In genomic region chr13:20147736-20148135, GRCm38 (mm10) we compare ENCODE assay signal across 13 mouse cellular contexts. TPM values are rescaled to one million over a fixed set of nuclear protein-coding genes. Genes with fewer than 3 reads are reported as not detected.
A peak's percentile ranks its signal among the peaks of the same experiment; 100 is the strongest.
DNase-seq lines count a peak whose midpoint lies in the region; ATAC-seq and TF ChIP-seq lines count a peak whose summit lies in the region.
"Had no signal": no experiment of that assay in that cellular context is flagged by ENCODE, and none has a peak within 500 bp of the region (broad histone marks: within the 10 kb centered on the region; RNA-seq: fewer than 3 reads in every experiment).

No protein-coding gene starts in this region.

- peak; percentile 63 for ATAC-seq in heart, embryonic 11.5 days (replicated peaks; ENCODE audit: insufficient number of reproducible peaks, low FRiP score, low TSS enrichment)
- ATAC-seq in kidney, embryonic 16.5 days (ENCODE audit: low FRiP score, low TSS enrichment): 0 out of 2 replicates have a peak, but pooled peaks have one; percentile 42
- peak; percentile 90 for ATAC-seq in lung, embryonic 14.5 days (ENCODE audit: insufficient read depth)
- ATAC-seq in stomach, postnatal 0 days (ENCODE audit: low FRiP score, low TSS enrichment): peak; percentile 94
- ATAC-seq in megakaryocyte, adult 5-6 weeks (ENCODE audit: poor library complexity, severe bottlenecking): no peak
- ATAC-seq: forebrain, embryonic 15.5 days had no signal

- intact Hi-C loops in heart, postnatal 10 days (cut with DNase I): no loop called here

- DNase-seq in heart, postnatal 10 days: no peak
- no peak for DNase-seq in kidney, adult 9 months
- DNase-seq in lung, embryonic 14.5 days: peak; percentile 83
- peak; percentile 77 for DNase-seq in stomach, postnatal 0 days (ENCODE audit: low spot score)
- DNase-seq in frontal cortex, adult 2 months (ENCODE audit: extremely low spot score in 1 of 2, low spot score in 1 of 2): no peak
- DNase-seq: adrenal gland, adult 2 months; midbrain, embryonic 14.5 days; spleen, adult 18-20 months had no signal

- no peaks in the 10 kb centered on the region for H3K36me3 ChIP-seq in heart, embryonic 11.5 days (ENCODE audit: control insufficient read depth, insufficient read depth, low read length)
- no peaks in the 10 kb centered on the region for H3K36me3 ChIP-seq in kidney, embryonic 16.5 days (ENCODE audit: insufficient read depth, low read length)
- no peaks in the 10 kb centered on the region for H3K36me3 ChIP-seq in lung, embryonic 14.5 days (ENCODE audit: insufficient read depth)
- no peaks in the 10 kb centered on the region for H3K36me3 ChIP-seq in stomach, postnatal 0 days (ENCODE audit: control insufficient read depth, insufficient read depth, low read length)
- H3K36me3 ChIP-seq: forebrain, embryonic 15.5 days; limb, embryonic 12.5 days had no signal

- no peak for TF ChIP-seq EP300 in stomach, postnatal 0 days (optimal IDR thresholded peaks at IDR 0.05)

- no peaks in the 10 kb centered on the region; the same call in 1 of the 2 replicates for H3K27me3 ChIP-seq in heart, embryonic 11.5 days (ENCODE audit: control insufficient read depth, insufficient read depth, low read length)
- no peaks in the 10 kb centered on the region for H3K27me3 ChIP-seq in kidney, embryonic 16.5 days (ENCODE audit: insufficient read depth, low read length)
- no peaks in the 10 kb centered on the region for H3K27me3 ChIP-seq in lung, embryonic 14.5 days (ENCODE audit: insufficient read depth, low read length)
- no peaks in the 10 kb centered on the region for H3K27me3 ChIP-seq in stomach, postnatal 0 days (ENCODE audit: control insufficient read depth, insufficient read depth, low read length)
- H3K27me3 ChIP-seq: limb, embryonic 12.5 days had no signal

- H3K9ac ChIP-seq in heart, embryonic 11.5 days (ENCODE audit: low read depth, low read length): no peak overlapping the region
- no peak overlapping the region for H3K9ac ChIP-seq in kidney, embryonic 16.5 days (replicated peaks; ENCODE audit: low read length)
- H3K9ac ChIP-seq in lung, embryonic 14.5 days: no peak overlapping the region
- H3K9ac ChIP-seq in stomach, postnatal 0 days (ENCODE audit: low read length): no peak overlapping the region
- H3K9ac ChIP-seq: forebrain, embryonic 15.5 days; limb, embryonic 12.5 days had no signal

- H3K4me3 ChIP-seq in heart, embryonic 11.5 days (ENCODE audit: low read depth, low read length): no peak overlapping the region
- no peak overlapping the region for H3K4me3 ChIP-seq in kidney, embryonic 16.5 days (ENCODE audit: low read length)
- no peak overlapping the region for H3K4me3 ChIP-seq in lung, embryonic 14.5 days (ENCODE audit: low read depth, low read length)
- H3K4me3 ChIP-seq in stomach, postnatal 0 days (ENCODE audit: low read depth, low read length): no peak overlapping the region
- H3K4me3 ChIP-seq: forebrain, embryonic 15.5 days; limb, embryonic 12.5 days had no signal

- TF ChIP-seq CTCF in lung, embryonic 14.5 days (IDR thresholded peaks at IDR 0.05; ENCODE audit: low read depth): no peak
- TF ChIP-seq CTCF in stomach, postnatal 0 days (IDR thresholded peaks at IDR 0.05; ENCODE audit: low read depth): no peak

- peaks cover 13% of the 10 kb centered on the region for H3K4me1 ChIP-seq in heart, embryonic 11.5 days (ENCODE audit: control insufficient read depth, insufficient read depth, low read length)
- H3K4me1 ChIP-seq in kidney, embryonic 16.5 days (ENCODE audit: insufficient read depth, low read length): 0 out of 2 replicates have a peak, but pooled peaks cover 4% of the 10 kb centered on the region
- H3K4me1 ChIP-seq in lung, embryonic 14.5 days (ENCODE audit: insufficient read depth): peaks cover 14% of the 10 kb centered on the region; the same call in 1 of the 2 replicates
- no peaks in the 10 kb centered on the region for H3K4me1 ChIP-seq in stomach, postnatal 0 days (replicated peaks; ENCODE audit: control insufficient read depth, insufficient read depth)
- H3K4me1 ChIP-seq: forebrain, embryonic 15.5 days had no signal

- H3K27ac ChIP-seq in heart, embryonic 11.5 days (ENCODE audit: low read depth, low read length): no peak overlapping the region
- no peak overlapping the region for H3K27ac ChIP-seq in kidney, embryonic 16.5 days (ENCODE audit: low read length)
- H3K27ac ChIP-seq in lung, embryonic 14.5 days (ENCODE audit: low read depth): peak overlapping the region; percentile 43
- H3K27ac ChIP-seq in stomach, postnatal 0 days (replicated peaks): no peak overlapping the region
- H3K27ac ChIP-seq: forebrain, embryonic 15.5 days; limb, embryonic 12.5 days had no signal

- WGBS in heart, embryonic 11.5 days (ENCODE audit: insufficient replicate concordance): 64% methylated on average over 4 of the region's 4 CpGs
- 50% methylated on average over 4 of the region's 4 CpGs for WGBS in kidney, embryonic 16.5 days
- 32% methylated on average over 4 of the region's 4 CpGs for WGBS in lung, embryonic 14.5 days
- WGBS in stomach, postnatal 0 days: 44% methylated on average over 4 of the region's 4 CpGs

- no peaks in the 10 kb centered on the region for H3K9me3 ChIP-seq in heart, embryonic 11.5 days (replicated peaks; ENCODE audit: control insufficient read depth, low read length)
- H3K9me3 ChIP-seq in kidney, embryonic 16.5 days (ENCODE audit: low read length): no peaks in the 10 kb centered on the region
- H3K9me3 ChIP-seq in lung, embryonic 14.5 days (ENCODE audit: low read depth, low read length): no peaks in the 10 kb centered on the region
- no peaks in the 10 kb centered on the region for H3K9me3 ChIP-seq in stomach, postnatal 0 days (ENCODE audit: control insufficient read depth, low read length)
- H3K9me3 ChIP-seq: forebrain, embryonic 15.5 days; limb, embryonic 12.5 days had no signal

- no peak overlapping the region for H3K4me2 ChIP-seq in heart, embryonic 11.5 days
- H3K4me2 ChIP-seq in kidney, embryonic 16.5 days (replicated peaks; ENCODE audit: low read depth, low read length): no peak overlapping the region
- H3K4me2 ChIP-seq in lung, embryonic 14.5 days: no peak overlapping the region
- H3K4me2 ChIP-seq in stomach, postnatal 0 days (replicated peaks; ENCODE audit: low read depth): no peak overlapping the region
- H3K4me2 ChIP-seq: forebrain, embryonic 15.5 days; limb, embryonic 12.5 days had no signal

RNA-seq across cellular contexts. Expression of gene Elmo1, which starts 57.3 kb away (rescaled TPM):
- polyA plus RNA-seq in heart, embryonic 11.5 days (2014; fragmentation: Nextera tagmentation; extraction: Ambion mirVana): 9.4 and 10.7 TPM in 2 replicates
- total RNA-seq in heart, postnatal 10 days (2021): 10 to 100 TPM; 20.2 to 20.4 TPM
- polyA plus RNA-seq in kidney, embryonic 16.5 days (2015; fragmentation: Nextera tagmentation; extraction: Ambion mirVana): 16.5 and 16.8 TPM in 2 replicates
- 37.8 and 38.5 TPM in 2 replicates for polyA plus RNA-seq in lung, embryonic 14.5 days (2014; fragmentation: Nextera tagmentation; extraction: Ambion mirVana)
- 4.9 and 5.0 TPM in 2 replicates for polyA plus RNA-seq in stomach, postnatal 0 days (2015; fragmentation: Nextera tagmentation; extraction: Ambion mirVana)
- polyA plus RNA-seq in frontal cortex, adult 2 months (2012; rRNA removed): 60.3 and 60.6 TPM in 2 replicates
- total RNA-seq in megakaryocyte, adult 5-6 weeks (2015): 69.9 and 81.4 TPM in 2 replicates
- total RNA-seq in megakaryocyte, adult 5-6 weeks (2017): 37.1 and 45.1 TPM in 2 replicates

Comparison
In these comparisons a context has a peak if more than half of its experiments do, and no peak if none do; other contexts are left out.
1. DNase-seq: peak in lung, embryonic 14.5 days (single experiment) and stomach, postnatal 0 days (single experiment); none in heart, postnatal 10 days (0 of 2), kidney, adult 9 months (single experiment) and frontal cortex, adult 2 months (0 of 2).